Mouse (Mus musculus) erythroblast, embryonic 14.5 days (primary cell): Measurements from ENCODE around the gene Qrich1.

ENCODE experiments used
- GATA1 ChIP-seq: IDR thresholded peaks from 2 replicates; pipeline ENCODE4 v1.6.1; 2012; ENCODE audit warnings: low read length, inconsistent platforms, mixed read lengths
- TAL1 ChIP-seq: IDR thresholded peaks from 3 replicates; pipeline ENCODE4 v1.6.1; 2012; ENCODE audit warnings: low read length, inconsistent platforms, mixed read lengths

GRCm38 (mm10) chr9:108517253-108517930 is 786 bp downstream of the Qrich1 start:
- TF ChIP-seq TAL1 (no peak), GATA1 (no peak)
